Mouse (Mus musculus): ENCODE data around the gene Sergef.

DNA sequence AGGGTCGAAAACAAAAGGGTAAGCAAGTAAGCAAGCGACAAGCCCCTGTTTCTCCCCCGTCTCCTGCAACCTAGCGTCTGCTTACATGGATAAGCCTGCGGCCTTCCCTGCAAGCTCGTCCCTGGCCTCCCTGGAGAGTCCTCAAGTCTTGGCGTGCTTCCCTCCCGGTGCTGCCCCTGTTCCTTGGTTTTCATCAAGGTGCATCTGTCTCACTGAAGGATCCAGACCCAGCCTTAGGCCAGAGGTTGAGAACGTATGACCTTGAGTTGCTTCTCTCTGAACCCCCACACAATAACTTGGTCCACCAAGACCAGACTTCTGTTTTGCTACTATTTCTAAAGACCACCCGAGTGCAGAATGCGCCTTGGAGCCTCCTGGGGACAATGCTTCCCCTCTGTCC, 82.2 kb downstream of the Sergef start:
- no peak for TF ChIP-seq CTCF (IDR thresholded peaks at IDR 0.05; ENCODE audit: low read depth)
- no peak for TF ChIP-seq EP300 (IDR thresholded peaks at IDR 0.05; ENCODE audit: low read depth)

All from liver, embryonic 14.5 days (tissue).